ENCODE assay signal across 12 mouse cellular contexts in the genomic region with DNA sequence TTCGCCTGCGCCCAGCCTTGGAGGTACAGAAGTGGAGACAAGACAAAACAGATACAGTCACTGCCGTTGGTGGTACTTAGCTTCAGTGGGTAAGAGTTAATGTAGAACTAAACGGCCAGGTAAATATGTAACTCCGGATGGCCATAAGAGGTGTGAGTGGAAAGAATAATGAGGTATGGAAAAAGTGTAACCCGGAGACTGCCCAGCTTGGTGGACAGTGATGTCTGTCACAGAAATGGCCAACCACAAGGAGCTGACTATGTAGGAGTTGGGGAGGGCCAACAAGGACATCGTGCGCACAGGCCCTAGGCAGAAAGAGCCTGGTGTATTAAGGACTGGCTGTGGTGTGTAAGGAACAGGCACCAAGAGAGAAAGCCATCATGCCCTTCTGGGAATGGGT. TPM values are rescaled to one million over a fixed set of nuclear protein-coding genes. Genes with fewer than 3 reads are reported as not detected.
DNase-seq lines count a peak whose midpoint lies in the region; ATAC-seq and TF ChIP-seq lines count a peak whose summit lies in the region.
"Had no signal": no experiment of that assay in that cellular context is flagged by ENCODE, and none has a peak within 500 bp of the region (broad histone marks: within the 10 kb centered on the region; RNA-seq: fewer than 3 reads in every experiment).

No protein-coding gene starts in this region.

- no peak overlapping the region for H3K4me3 ChIP-seq in gastrocnemius, adult 2 months
- H3K4me3 ChIP-seq in bone marrow macrophage, adult 2 months (ENCODE audit: insufficient read depth, low read length), result peak overlapping the region; percentile 10; the same call in 1 of the 2 replicates
- no peak overlapping the region for H3K4me3 ChIP-seq in kidney, embryonic 14.5 days (ENCODE audit: low read length)
- H3K4me3 ChIP-seq in liver, embryonic 16.5 days (ENCODE audit: low read depth, low read length), result no peak overlapping the region
- H3K4me3 ChIP-seq: midbrain, embryonic 13.5 days had no signal

- DNase-seq in gastrocnemius, adult 2 months, result no peak
- no peak for DNase-seq in gastrocnemius, adult 8-10 months (ENCODE audit: low spot score in 2 of 2)
- DNase-seq in testis, postnatal 10 days (ENCODE audit: low spot score), result no peak
- DNase-seq in adrenal gland, postnatal 10 days, result no peak
- no peak for DNase-seq in heart, postnatal 4 days
- DNase-seq: cerebellum, adult 2 months; thymus, postnatal 36 days had no signal

- no peak for TF ChIP-seq POLR2A in bone marrow macrophage, adult 2 months (IDR thresholded peaks at IDR 0.05; ENCODE audit: borderline replicate concordance, low read depth, low read length)

- H3K4me2 ChIP-seq in kidney, embryonic 14.5 days (replicated peaks; ENCODE audit: low read depth, low read length), result peak overlapping the region; percentile 33; the same call in 1 of the 2 replicates
- peak overlapping the region; percentile 32; the same call in 1 of the 2 replicates for H3K4me2 ChIP-seq in liver, embryonic 16.5 days (ENCODE audit: low read depth, low read length)
- H3K4me2 ChIP-seq: hindbrain, embryonic 14.5 days; midbrain, embryonic 13.5 days had no signal

- H3K9me3 ChIP-seq in kidney, embryonic 14.5 days (ENCODE audit: control insufficient read depth, low read length), result no peaks in the 10 kb centered on the region
- no peaks in the 10 kb centered on the region for H3K9me3 ChIP-seq in liver, embryonic 16.5 days (replicated peaks; ENCODE audit: control insufficient read depth, low read length)
- H3K9me3 ChIP-seq: midbrain, embryonic 13.5 days had no signal

- 72% methylated on average over 8 of the region's 8 CpGs for WGBS in kidney, embryonic 14.5 days
- 66% methylated on average over 8 of the region's 8 CpGs for WGBS in liver, embryonic 16.5 days (ENCODE audit: insufficient replicate concordance)

- H3K27ac ChIP-seq in gastrocnemius, adult 2 months, result peak overlapping the region; percentile 88; the same call in 1 of the 2 replicates
- no peak overlapping the region for H3K27ac ChIP-seq in bone marrow macrophage, adult 2 months (ENCODE audit: insufficient read depth, low read depth, low read length)
- peak overlapping the region; percentile 30; the same call in 1 of the 2 replicates for H3K27ac ChIP-seq in kidney, embryonic 14.5 days (ENCODE audit: low read depth, low read length)
- peak overlapping the region; percentile 41 for H3K27ac ChIP-seq in liver, embryonic 16.5 days (ENCODE audit: low read length)
- H3K27ac ChIP-seq: hindbrain, embryonic 14.5 days; midbrain, embryonic 13.5 days had no signal

- intact Hi-C loops in gastrocnemius, adult 2 months (cut with DNase I), result no loop called here

- TF ChIP-seq CTCF in gastrocnemius, adult 2 months (IDR thresholded peaks at IDR 0.05), result no peak
- no peak for TF ChIP-seq CTCF in bone marrow macrophage, adult 2 months (IDR thresholded peaks at IDR 0.05; ENCODE audit: low read depth, low read length)

- no peaks in the 10 kb centered on the region for H3K27me3 ChIP-seq in kidney, embryonic 14.5 days (ENCODE audit: control insufficient read depth, insufficient read depth, low read length)
- no peaks in the 10 kb centered on the region; the same call in 1 of the 2 replicates for H3K27me3 ChIP-seq in liver, embryonic 16.5 days (ENCODE audit: control insufficient read depth, insufficient read depth, low read depth, low read length)
- H3K27me3 ChIP-seq: midbrain, embryonic 13.5 days had no signal

- peak; percentile 59; the same call in 1 of the 2 replicates for ATAC-seq in kidney, embryonic 14.5 days (ENCODE audit: low FRiP score, low TSS enrichment)
- peak; percentile 14; the same call in 1 of the 2 replicates for ATAC-seq in liver, embryonic 16.5 days (ENCODE audit: low read depth)
- ATAC-seq: midbrain, embryonic 13.5 days had no signal

- 0 out of 2 replicates have a peak overlapping the region, but pooled peaks have one; percentile 23 for H3K9ac ChIP-seq in kidney, embryonic 14.5 days (ENCODE audit: low read depth, low read length)
- no peak overlapping the region for H3K9ac ChIP-seq in liver, embryonic 16.5 days (ENCODE audit: low read depth, low read length)
- H3K9ac ChIP-seq: hindbrain, embryonic 14.5 days; midbrain, embryonic 13.5 days had no signal

- H3K4me1 ChIP-seq in bone marrow macrophage, adult 2 months (ENCODE audit: control insufficient read depth, insufficient read depth, low read length), result peaks cover 13% of the 10 kb centered on the region
- H3K4me1 ChIP-seq in kidney, embryonic 14.5 days (ENCODE audit: control insufficient read depth, insufficient read depth, low read length), result peaks cover 6% of the 10 kb centered on the region
- no peaks in the 10 kb centered on the region; the same call in 1 of the 2 replicates for H3K4me1 ChIP-seq in liver, embryonic 16.5 days (ENCODE audit: control insufficient read depth, low read depth, low read length)

- H3K36me3 ChIP-seq in kidney, embryonic 14.5 days (ENCODE audit: control insufficient read depth, insufficient read depth, low read length), result no peaks in the 10 kb centered on the region
- no peaks in the 10 kb centered on the region for H3K36me3 ChIP-seq in liver, embryonic 16.5 days (ENCODE audit: control insufficient read depth, insufficient read depth)

RNA-seq across cellular contexts. Expression of gene Ric8b, which starts 30.6 kb away (rescaled TPM):
- total RNA-seq in gastrocnemius, adult 2 months (2021), result 10 to 100 TPM; 35.5 to 54.4 TPM
- total RNA-seq in gastrocnemius, adult 8-10 months (2022), result 10 to 100 TPM; 36.0 to 50.3 (median 38.3) TPM
- polyA plus RNA-seq in bone marrow macrophage, adult 2 months (2012; ENCODE audit: insufficient read depth, insufficient read length, missing spikeins), result 11.7 and 14.0 TPM in 2 replicates
- polyA plus RNA-seq in kidney, embryonic 14.5 days (2014; fragmentation: Nextera tagmentation; extraction: Ambion mirVana), result 15.5 and 19.3 TPM in 2 replicates
- polyA plus RNA-seq in liver, embryonic 16.5 days (2015; fragmentation: Nextera tagmentation; extraction: Ambion mirVana), result 3.0 and 3.2 TPM in 2 replicates
- 10 to 100 TPM; 26.6 to 31.8 TPM for total RNA-seq in adrenal gland, postnatal 10 days (2021)
- total RNA-seq in heart, postnatal 4 days (2021), result 10 to 100 TPM; 19.9 to 21.2 TPM
